Mouse (Mus musculus) intestine, embryonic 15.5 days (tissue): Measurements from ENCODE around the gene Gse1. TPM values are rescaled to one million over a fixed set of nuclear protein-coding genes. Genes with fewer than 3 reads are reported as not detected.

Experiments used
- ATAC-seq: fragments of 200-750 bp; cut with Nextera tagmentation; 2 replicates; pipeline ENCODE4 v1.8.0; 2017; ENCODE audit warnings: moderate TSS enrichment, moderate library complexity
- H3K27ac ChIP-seq: fragments of 300-500 bp; sonication (generic); 2 replicates; pipeline ENCODE4 v1.5.1; 2015; ENCODE audit warnings: mild to moderate bottlenecking, inconsistent platforms
- H3K27me3 ChIP-seq: fragments of 300-500 bp; sonication (generic); replicated peaks from 2 replicates; pipeline ENCODE4 v1.6.1; 2015; ENCODE audit warnings: inconsistent platforms
- H3K36me3 ChIP-seq: fragments of 300-500 bp; sonication (generic); 2 replicates; pipeline ENCODE4 v1.6.1; 2015; ENCODE audit warnings: inconsistent platforms
- H3K4me1 ChIP-seq: fragments of 300-500 bp; sonication (generic); replicated peaks from 2 replicates; pipeline ENCODE4 v1.6.1; 2015; ENCODE audit warnings: inconsistent platforms
- H3K4me2 ChIP-seq: fragments of 300-500 bp; sonication (generic); replicated peaks from 2 replicates; pipeline ENCODE4 v1.6.1; 2015; ENCODE audit warnings: mild to moderate bottlenecking, inconsistent platforms
- H3K4me3 ChIP-seq: fragments of 300-500 bp; sonication (generic); replicated peaks from 2 replicates; pipeline ENCODE4 v1.5.1; 2015; ENCODE audit warnings: inconsistent platforms
- H3K9ac ChIP-seq: fragments of 300-500 bp; sonication (generic); 2 replicates; pipeline ENCODE4 v1.6.1; 2015; ENCODE audit warnings: inconsistent platforms
- H3K9me3 ChIP-seq: fragments of 300-500 bp; sonication (generic); 2 replicates; pipeline ENCODE4 v1.6.1; 2016; ENCODE audit warnings: inconsistent platforms
- WGBS: fragments of 180-500 bp; shearing (Covaris S2); methylation state at CpG from one replicate; pipeline ENCODE4 v1.1.7; 2015; 5-methylcytosine and 5-hydroxymethylcytosine counted together
- polyA plus RNA-seq: library from polyadenylated mRNA; unstranded; fragments of >200 nt; fragmentation: Nextera tagmentation; extraction: Ambion mirVana; gene quantifications from 2 replicates; pipeline ENCODE4 v1.2.1, GENCODE M21; 2015

The Gse1 gene
- polyA plus RNA-seq, 1 experiment from 2014 or later = 7.9 TPM

- no peak overlapping the region for H3K4me3 ChIP-seq
- no peak for ATAC-seq
- H3K9ac ChIP-seq = no peak overlapping the region
- no peaks in the 10 kb centered on the region for H3K27me3 ChIP-seq
- H3K27ac ChIP-seq = peak overlapping the region; percentile 36
- H3K4me1 ChIP-seq = peaks cover 37% of the 10 kb centered on the region
- H3K36me3 ChIP-seq = no peaks in the 10 kb centered on the region
- H3K9me3 ChIP-seq = no peaks in the 10 kb centered on the region
- H3K4me2 ChIP-seq = no peak overlapping the region
- 54% methylated on average over 7 of the region's 7 CpGs for WGBS
These were observed 12.7 kb upstream of the Gse1 start for GRCm38 (mm10) chr8:120215416-120216141.

GRCm38 (mm10) chr8:120216855-120217830, 11.1 kb upstream of the Gse1 start:
- no peak overlapping the region for H3K4me3 ChIP-seq
- H3K27me3 ChIP-seq = no peaks in the 10 kb centered on the region
- H3K4me2 ChIP-seq = no peak overlapping the region
- H3K9me3 ChIP-seq = no peaks in the 10 kb centered on the region
- no peak overlapping the region for H3K9ac ChIP-seq
- ATAC-seq = peak; percentile 86
- peak overlapping the region; percentile 80 for H3K27ac ChIP-seq
- H3K36me3 ChIP-seq = no peaks in the 10 kb centered on the region
- WGBS = 22% methylated on average over 13 of the region's 13 CpGs
- H3K4me1 ChIP-seq = peaks cover 28% of the 10 kb centered on the region

GRCm38 (mm10) chr8:120222548-120222947, 5.7 kb upstream of the Gse1 start:
- Histone ChIP-seq H3K27ac (no peak overlapping the region), H3K4me1 (peaks cover 34% of the 10 kb centered on the region), H3K36me3 (no peaks in the 10 kb centered on the region), H3K4me3 (no peak overlapping the region), H3K9me3 (no peaks in the 10 kb centered on the region), H3K27me3 (no peaks in the 10 kb centered on the region), H3K4me2 (no peak overlapping the region), H3K9ac (no peak overlapping the region; the same call in 1 of the 2 replicates)
- WGBS = 38% methylated on average over 11 of the region's 11 CpGs
- no peak for ATAC-seq

GRCm38 (mm10) chr8:120224521-120225420, 3.5 kb upstream of the Gse1 start:
- Histone ChIP-seq H3K4me3 (no peak overlapping the region), H3K9ac (no peak overlapping the region), H3K27ac (no peak overlapping the region), H3K36me3 (no peaks in the 10 kb centered on the region), H3K9me3 (no peaks in the 10 kb centered on the region), H3K4me2 (no peak overlapping the region), H3K27me3 (peaks cover 10% of the 10 kb centered on the region; the same call in 1 of the 2 replicates), H3K4me1 (peaks cover 42% of the 10 kb centered on the region)
- no peak for ATAC-seq
- WGBS = 53% methylated on average over 11 of the region's 11 CpGs

GRCm38 (mm10) chr8:120225421-120226151, 2.7 kb upstream of the Gse1 start:
- no peak overlapping the region for H3K27ac ChIP-seq
- H3K4me2 ChIP-seq = no peak overlapping the region
- H3K9me3 ChIP-seq = no peaks in the 10 kb centered on the region
- H3K27me3 ChIP-seq = peaks cover 11% of the 10 kb centered on the region; the same call in 1 of the 2 replicates
- H3K4me1 ChIP-seq = peaks cover 50% of the 10 kb centered on the region
- 57% methylated on average over 10 of the region's 10 CpGs for WGBS
- no peak for ATAC-seq
- H3K9ac ChIP-seq = no peak overlapping the region
- H3K36me3 ChIP-seq = no peaks in the 10 kb centered on the region
- H3K4me3 ChIP-seq = no peak overlapping the region

- Histone ChIP-seq H3K4me3 (no peak overlapping the region; the same call in 1 of the 2 replicates), H3K4me1 (peaks cover 64% of the 10 kb centered on the region), H3K27ac (peak overlapping the region; percentile 38), H3K27me3 (peaks cover 11% of the 10 kb centered on the region; the same call in 1 of the 2 replicates), H3K36me3 (no peaks in the 10 kb centered on the region), H3K9ac (no peak overlapping the region; the same call in 1 of the 2 replicates), H3K4me2 (peak overlapping the region; percentile 97; the same call in 1 of the 2 replicates), H3K9me3 (no peaks in the 10 kb centered on the region)
- 46% methylated on average over 5 of the region's 5 CpGs for WGBS
- ATAC-seq = no peak
These were observed 1.3 kb upstream of the Gse1 start for GRCm38 (mm10) chr8:120226700-120227577.

GRCm38 (mm10) chr8:120227578-120227876, 729 bp upstream of the Gse1 start:
- 0 out of 2 replicates have a peak overlapping the region, but pooled peaks have one; percentile 2 for H3K9ac ChIP-seq
- ATAC-seq = peak; percentile 8; the same call in 1 of the 2 replicates
- peaks cover 64% of the 10 kb centered on the region for H3K4me1 ChIP-seq

GRCm38 (mm10) chr8:120228781-120229573, 721 bp downstream of the Gse1 start:
- ATAC-seq = peak; percentile 12
- H3K27ac ChIP-seq = peak overlapping the region; percentile 44; the same call in 1 of the 2 replicates
- H3K4me1 ChIP-seq = peaks cover 78% of the 10 kb centered on the region

More at GRCm38 (mm10) chr8:120227578-120227876, 729 bp upstream of the Gse1 start:
- H3K36me3 ChIP-seq = no peaks in the 10 kb centered on the region
- peak overlapping the region; percentile 97 for H3K4me2 ChIP-seq
- H3K27me3 ChIP-seq = peaks cover 11% of the 10 kb centered on the region; the same call in 1 of the 2 replicates
- peak overlapping the region; percentile 38 for H3K27ac ChIP-seq
- H3K9me3 ChIP-seq = no peaks in the 10 kb centered on the region
- peak overlapping the region; percentile 67 for H3K4me3 ChIP-seq

GRCm38 (mm10) chr8:120229574-120229916, 1.3 kb downstream of the Gse1 start:
- Histone ChIP-seq H3K27ac (no peak overlapping the region), H3K4me3 (peak overlapping the region; percentile 67), H3K9me3 (no peaks in the 10 kb centered on the region), H3K4me1 (peaks cover 83% of the 10 kb centered on the region), H3K4me2 (peak overlapping the region; percentile 97), H3K9ac (peak overlapping the region; percentile 59), H3K27me3 (peaks cover 11% of the 10 kb centered on the region; the same call in 1 of the 2 replicates), H3K36me3 (no peaks in the 10 kb centered on the region)
- 0 out of 2 replicates have a peak, but pooled peaks have one; percentile 4 for ATAC-seq
- WGBS = under 1% methylated on average over 20 of the region's 22 CpGs

More at GRCm38 (mm10) chr8:120228781-120229573, 721 bp downstream of the Gse1 start:
- Histone ChIP-seq H3K27me3 (peaks cover 11% of the 10 kb centered on the region; the same call in 1 of the 2 replicates), H3K9ac (peak overlapping the region; percentile 59), H3K36me3 (no peaks in the 10 kb centered on the region), H3K4me3 (peak overlapping the region; percentile 67), H3K4me2 (peak overlapping the region; percentile 97), H3K9me3 (no peaks in the 10 kb centered on the region)
- under 1% methylated on average over 121 of the region's 125 CpGs for WGBS

GRCm38 (mm10) chr8:120230081-120230480, 1.8 kb downstream of the Gse1 start:
- WGBS = 22% methylated on average over 22 of the region's 22 CpGs
- Histone ChIP-seq H3K36me3 (no peaks in the 10 kb centered on the region), H3K9me3 (no peaks in the 10 kb centered on the region), H3K4me1 (peaks cover 84% of the 10 kb centered on the region), H3K27me3 (peaks cover 11% of the 10 kb centered on the region; the same call in 1 of the 2 replicates), H3K9ac (peak overlapping the region; percentile 59), H3K4me3 (peak overlapping the region; percentile 67), H3K4me2 (peak overlapping the region; percentile 97), H3K27ac (no peak overlapping the region; the same call in 1 of the 2 replicates)
- ATAC-seq = no peak
